Mouse (Mus musculus) R1 (cell line): ENCODE results near the gene Bcl2l11.
"Not testable (repeated sequence)": the region's sequence is repeated elsewhere in the genome, so short reads cannot be mapped to it uniquely, and the experiment has no call there.

ENCODE experiments used
- DNase-seq: peaks from one replicate; pipeline ENCODE4 v3.0.0-alpha.2; 2018; ENCODE audit warnings: low read depth, low spot score

Gene Bcl2l11

DNA sequence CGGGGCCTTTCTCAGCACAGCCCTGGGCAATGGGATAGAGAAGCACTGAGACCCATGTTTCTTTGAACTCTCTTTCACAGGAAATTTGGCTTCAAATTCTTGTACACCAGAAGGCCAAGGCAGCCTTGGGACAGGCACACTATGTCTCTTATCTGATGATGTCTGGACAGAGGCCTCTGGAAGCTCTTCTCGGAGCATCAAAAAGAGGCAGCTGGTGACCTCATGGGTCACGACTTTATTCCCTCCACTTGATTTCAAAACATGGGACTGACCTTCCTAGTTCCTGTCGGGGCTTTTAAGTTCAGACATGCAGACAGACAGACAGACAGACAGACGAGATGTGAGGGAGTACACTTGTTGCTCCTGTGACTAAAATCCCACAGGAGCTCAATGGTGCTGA lies 48.3 kb downstream of the Bcl2l11 start:
- no peak for DNase-seq

- DNase-seq, result no peak
Measured at GRCm38 (mm10) chr2:128174604-128175342, 48.9 kb downstream of the Bcl2l11 start.

DNA sequence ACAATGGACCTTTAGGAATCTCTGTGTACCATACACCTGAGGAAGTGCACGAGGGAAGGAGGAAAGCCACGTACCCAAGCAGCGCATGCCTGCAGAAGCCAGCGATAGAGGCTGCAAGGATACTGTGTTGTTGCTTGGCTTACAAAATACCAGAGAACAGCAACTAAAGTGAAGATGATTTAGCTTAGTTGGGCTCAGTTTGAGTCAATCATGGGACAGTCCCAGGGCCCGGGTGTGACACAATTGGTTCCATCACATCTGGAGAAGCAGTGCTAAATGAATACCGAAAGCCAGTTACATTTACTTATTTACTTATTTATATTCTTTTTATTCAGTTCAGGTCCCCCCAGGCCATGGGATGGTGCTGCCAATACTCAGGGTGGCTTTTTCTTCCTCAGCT lies 49.8 kb downstream of the Bcl2l11 start:
- no peak for DNase-seq

GRCm38 (mm10) chr2:128176391-128177044 lies 50.7 kb downstream of the Bcl2l11 start:
- DNase-seq, result no peak

DNA sequence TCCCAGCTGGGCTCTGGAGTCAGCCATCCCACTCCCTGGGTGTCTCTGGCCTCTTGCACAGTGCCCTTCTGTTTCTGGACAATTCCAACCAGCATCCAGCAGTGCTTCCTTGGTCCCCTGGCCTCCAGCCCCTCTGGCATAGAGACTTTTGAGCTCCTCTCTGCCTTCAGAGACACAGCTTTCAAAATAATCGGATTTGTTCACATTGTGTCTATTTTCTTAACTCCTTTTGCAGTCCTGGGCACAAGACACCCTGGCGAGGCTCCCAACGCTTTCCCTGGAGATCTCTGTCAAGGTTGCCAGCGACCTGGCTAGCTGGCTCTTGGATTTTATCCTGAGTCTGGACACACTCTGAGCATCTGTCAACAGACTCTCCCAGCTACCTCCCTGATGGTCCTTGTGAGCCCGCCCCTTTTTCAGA lies 51.4 kb downstream of the Bcl2l11 start:
- DNase-seq, result no peak

DNA sequence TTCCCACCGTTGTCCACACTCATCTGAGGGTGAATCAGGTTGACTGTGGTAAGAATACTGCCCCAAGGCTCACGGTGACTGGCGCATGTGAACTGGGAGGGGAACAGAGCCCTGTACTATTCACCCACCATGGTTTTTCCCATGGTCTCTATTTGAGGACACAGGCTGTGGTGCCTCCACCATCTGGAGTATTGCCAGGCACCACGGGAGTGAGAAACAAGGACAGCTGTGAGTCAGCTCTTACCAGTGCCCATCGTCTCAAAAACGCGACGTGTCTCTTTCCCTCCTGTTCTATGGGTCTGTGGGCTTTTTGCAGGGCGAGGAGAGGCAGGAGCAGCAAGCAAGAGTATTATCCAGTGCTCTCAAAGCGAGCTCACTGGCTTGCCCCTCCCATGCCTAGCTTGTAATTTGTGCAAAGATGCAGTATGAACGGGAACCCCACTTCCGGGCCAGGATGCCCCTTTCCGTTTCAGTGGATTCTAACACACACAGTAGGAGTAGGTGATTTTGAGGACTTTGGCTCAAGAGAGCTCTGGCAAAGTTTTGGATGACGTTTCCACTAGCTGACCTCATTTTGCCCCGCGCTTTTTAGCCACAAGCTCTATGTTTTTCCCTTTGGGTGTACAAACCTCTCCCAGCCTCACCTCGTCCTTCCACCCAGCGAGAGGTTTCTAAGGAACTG lies 53.4 kb downstream of the Bcl2l11 start:
- no peak for DNase-seq

- no peak for DNase-seq
Measured at GRCm38 (mm10) chr2:128179808-128180379, 54.1 kb downstream of the Bcl2l11 start.

GRCm38 (mm10) chr2:128182181-128182580 lies 56.3 kb downstream of the Bcl2l11 start:
- not testable (repeated sequence) for DNase-seq

GRCm38 (mm10) chr2:128182751-128183150 lies 56.9 kb downstream of the Bcl2l11 start:
- DNase-seq, result no peak

- DNase-seq, result peak; percentile 56
Measured at GRCm38 (mm10) chr2:128183762-128184161, 57.9 kb downstream of the Bcl2l11 start.

DNA sequence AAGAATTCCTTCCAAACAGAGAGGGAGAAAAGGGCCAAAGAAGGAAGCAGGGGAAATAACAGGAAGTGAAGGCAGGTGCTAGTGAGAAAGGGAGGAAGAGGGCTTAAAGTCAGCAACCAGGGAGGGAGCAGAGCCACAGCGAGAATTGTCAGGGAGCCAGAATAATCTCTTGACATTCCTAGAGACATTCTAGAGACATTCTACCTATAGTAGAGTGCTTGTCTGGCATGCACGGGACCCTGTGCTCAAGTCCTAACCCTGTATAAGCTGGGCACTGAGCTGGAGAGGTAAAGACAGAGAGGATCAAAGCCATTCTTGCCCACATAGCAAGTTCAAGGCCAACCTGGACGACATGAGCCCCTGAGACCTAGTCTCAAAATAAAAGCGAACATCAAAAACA lies 60.1 kb downstream of the Bcl2l11 start:
- no peak for DNase-seq

DNA sequence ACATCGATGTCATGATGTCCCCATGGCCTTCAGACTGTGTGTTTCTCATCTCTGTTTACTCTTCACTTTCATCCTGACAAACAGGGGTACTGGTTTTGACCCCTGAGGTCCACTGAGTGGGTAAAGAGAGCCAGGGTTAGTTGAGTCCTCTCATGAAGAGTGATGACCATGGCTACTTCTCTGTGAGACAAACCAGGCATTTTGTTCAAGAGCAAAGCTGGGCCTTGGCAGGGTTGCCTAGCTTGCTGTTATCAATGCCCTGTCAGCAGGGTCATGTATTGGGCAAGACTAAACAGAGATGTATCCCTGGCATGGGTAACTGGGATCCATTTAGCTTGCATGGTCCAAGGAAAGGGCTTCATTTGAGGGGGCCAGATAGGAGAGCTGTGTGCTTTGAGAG lies 61.4 kb downstream of the Bcl2l11 start:
- DNase-seq, result no peak

DNA sequence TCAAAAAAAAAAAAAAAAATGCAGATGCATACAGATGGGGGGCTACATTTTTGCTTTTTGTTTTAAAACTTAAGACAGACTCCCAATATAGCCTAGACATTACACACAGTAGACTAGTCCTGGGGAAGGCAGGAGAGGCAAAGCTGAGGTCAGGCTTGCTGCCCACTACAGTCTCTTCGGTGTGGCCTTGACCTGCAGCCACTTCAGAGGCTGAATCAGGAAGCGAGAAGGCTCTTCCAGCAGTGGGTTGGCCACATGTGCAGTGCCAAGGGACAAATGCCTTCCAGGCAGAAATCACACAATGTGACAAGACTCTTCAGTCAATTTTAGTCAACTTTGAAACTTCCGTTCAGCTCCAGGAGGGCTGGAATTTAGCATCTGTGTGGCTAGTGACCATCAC lies 62.6 kb downstream of the Bcl2l11 start:
- DNase-seq, result no peak

GRCm38 (mm10) chr2:128189691-128190090 lies 63.9 kb downstream of the Bcl2l11 start:
- no peak for DNase-seq

GRCm38 (mm10) chr2:128190196-128190595 lies 64.4 kb downstream of the Bcl2l11 start:
- peak; percentile 50 for DNase-seq

DNA sequence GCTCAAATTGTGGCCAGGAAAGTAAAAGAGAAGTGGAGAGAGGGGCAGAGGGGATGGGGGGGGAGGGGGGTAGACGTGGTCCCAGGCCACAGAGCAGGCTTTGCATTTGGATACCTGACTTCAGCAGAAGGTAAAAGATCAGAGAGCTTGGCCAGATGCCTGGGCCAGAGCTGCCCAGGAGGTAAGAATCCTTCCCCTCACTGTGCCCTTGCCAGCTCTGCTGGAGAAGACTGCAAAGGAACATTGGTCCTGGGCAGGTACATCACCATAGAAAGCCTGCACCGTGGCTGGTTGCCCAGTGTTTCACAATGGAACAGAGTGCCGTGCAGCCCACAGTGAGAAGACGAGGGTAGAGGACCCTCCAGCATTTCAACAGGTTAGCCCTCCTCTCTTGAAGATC lies 67.6 kb downstream of the Bcl2l11 start:
- DNase-seq, result no peak

DNA sequence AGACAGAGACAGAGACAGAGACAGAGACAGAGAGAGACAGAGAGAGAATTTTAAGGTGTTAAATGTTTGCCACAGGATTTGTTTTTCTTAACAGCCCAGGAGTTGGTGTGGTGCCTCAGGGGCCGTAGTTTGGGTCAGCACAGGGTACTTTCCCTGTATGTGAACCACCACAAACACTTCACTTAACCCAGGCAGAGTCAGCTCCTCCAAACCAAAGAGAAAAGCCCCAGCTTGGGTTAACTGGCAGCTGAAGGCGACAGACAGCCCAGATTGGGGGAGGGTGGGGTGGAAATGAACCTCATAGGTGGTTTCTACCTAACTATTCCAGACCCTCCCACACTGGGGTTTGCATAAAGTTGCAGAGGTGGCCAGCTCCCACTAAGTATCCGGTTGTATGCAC lies 71.5 kb downstream of the Bcl2l11 start:
- no peak for DNase-seq

DNA sequence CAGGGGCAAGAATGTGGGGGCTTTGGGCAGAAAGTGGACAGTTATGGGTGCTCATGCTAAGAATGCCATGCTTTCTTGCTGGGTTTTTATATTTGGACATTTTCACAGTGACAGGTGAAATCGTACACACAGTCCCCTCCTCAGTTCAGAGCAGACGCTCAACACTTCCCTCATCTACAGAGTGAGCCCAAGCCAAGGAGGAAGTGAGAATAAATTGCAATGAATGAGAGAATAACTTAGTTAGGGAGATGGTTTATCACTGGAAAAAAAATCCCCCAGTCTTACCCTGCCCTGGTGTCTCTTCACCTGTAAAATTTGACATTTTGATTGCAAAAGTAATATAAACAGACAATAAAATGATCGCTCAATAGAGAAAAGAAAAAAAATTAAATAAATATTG lies 77.3 kb downstream of the Bcl2l11 start:
- DNase-seq, result no peak

- no peak for DNase-seq
Measured at GRCm38 (mm10) chr2:128203749-128204405, 78.0 kb downstream of the Bcl2l11 start.

- DNase-seq, result no peak
Measured at GRCm38 (mm10) chr2:128208541-128208940, 82.7 kb downstream of the Bcl2l11 start.

DNA sequence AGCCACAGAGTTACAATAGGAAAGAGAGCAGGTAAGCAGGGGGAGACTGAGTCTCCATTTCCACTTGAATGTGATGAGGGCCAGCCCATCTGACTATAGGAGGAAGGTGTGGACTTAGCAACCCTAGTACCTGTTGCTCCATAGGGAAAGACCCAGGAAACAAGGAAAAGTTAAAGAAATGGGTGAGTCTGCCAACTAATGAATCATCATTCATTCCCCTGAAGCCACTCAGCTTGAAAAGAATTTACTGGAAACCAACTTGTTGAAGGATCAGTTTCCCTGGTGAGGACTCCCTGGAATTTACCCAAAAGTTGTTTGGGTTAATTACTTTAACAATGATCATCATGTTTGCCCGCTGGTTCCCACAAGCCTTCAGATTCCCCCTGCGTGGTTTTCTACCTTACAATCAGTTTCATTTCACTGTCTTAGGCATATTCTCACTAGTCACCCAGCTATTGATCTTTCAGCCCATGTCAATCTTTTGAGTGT lies 84.0 kb downstream of the Bcl2l11 start:
- peak; percentile 22 for DNase-seq

GRCm38 (mm10) chr2:128210376-128210775 lies 84.5 kb downstream of the Bcl2l11 start:
- no peak for DNase-seq
